Mouse (Mus musculus): ENCODE results near the gene Gm11127. TPM values are rescaled to one million over a fixed set of nuclear protein-coding genes. Genes with fewer than 3 reads are reported as not detected.
A peak's percentile ranks its signal among the peaks of the same experiment; 100 is the strongest.
"Not testable (repeated sequence)": the region's sequence is repeated elsewhere in the genome, so short reads cannot be mapped to it uniquely, and the experiment has no call there.

Gene Gm11127
- polyA plus RNA-seq, 2 experiments: 0.03 TPM; not detected in 1

GRCm38 (mm10) chr17:36043286-36043685 is 14.9 kb downstream of the Gm11127 start:
- no peak for DNase-seq (ENCODE audit: low read depth in 3 of 3, low spot score in 3 of 3)
- 61% methylated on average over 3 of the region's 3 CpGs for WGBS (ENCODE audit: insufficient replicate concordance)
- H3K27me3 ChIP-seq (ENCODE audit: control insufficient read depth, insufficient read depth, low read length): no peaks in the 10 kb centered on the region
- peaks cover 0 to 5% of the 10 kb centered on the region in 2 experiments; a peak in 2 of 4 replicates for H3K4me1 ChIP-seq (replicated peaks; ENCODE audit: control insufficient read depth in 2 of 2, insufficient read depth in 2 of 2, low read length in 1 of 2)
- peak overlapping the region; percentile 56 to 86 for H3K4me3 ChIP-seq (ENCODE audit: insufficient read depth in 1 of 2, low read depth in 2 of 2, low read length in 2 of 2)
- peak overlapping the region; percentile 74 for H3K4me2 ChIP-seq (ENCODE audit: low read depth)
- peak overlapping the region; percentile 58 for H3K9ac ChIP-seq (replicated peaks)
- TF ChIP-seq EP300 (IDR thresholded peaks at IDR 0.05; ENCODE audit: low read depth) (no peak), CTCF (IDR thresholded peaks at IDR 0.05; ENCODE audit: low read depth) (no peak)
- no peak for ATAC-seq (ENCODE audit: insufficient read depth)
- H3K9me3 ChIP-seq (ENCODE audit: control insufficient read depth, low read length): no peaks in the 10 kb centered on the region
- no peaks in the 10 kb centered on the region for H3K36me3 ChIP-seq (replicated peaks; ENCODE audit: control insufficient read depth, insufficient read depth, low read depth)
- H3K27ac ChIP-seq: no peak overlapping the region; the same call in 1 of the 2 replicates

- peak; percentile 90 for ATAC-seq (ENCODE audit: insufficient read depth)
- Histone ChIP-seq H3K4me2 (ENCODE audit: low read depth) (peak within 1 kb of the TSS; percentile 74), H3K4me3 (ENCODE audit: insufficient read depth in 1 of 2, low read depth in 2 of 2, low read length in 2 of 2) (peak within 1 kb of the TSS; percentile 56 to 86), H3K27ac (peak within 1 kb of the TSS; percentile 18; the same call in 1 of the 2 replicates), H3K9ac (replicated peaks) (peak within 1 kb of the TSS; percentile 58)
- not testable (repeated sequence) for H3K27me3 ChIP-seq (ENCODE audit: control insufficient read depth, insufficient read depth, low read length); H3K36me3 ChIP-seq (replicated peaks; ENCODE audit: control insufficient read depth, insufficient read depth, low read depth); H3K4me1 ChIP-seq (replicated peaks; ENCODE audit: control insufficient read depth in 2 of 2, insufficient read depth in 2 of 2, low read length in 1 of 2); H3K9me3 ChIP-seq (ENCODE audit: control insufficient read depth, low read length)
- peak; percentile 85 to 91 (median 89) for DNase-seq (ENCODE audit: low read depth in 3 of 3, low spot score in 3 of 3)
- WGBS (ENCODE audit: insufficient replicate concordance): 1% methylated on average over 12 of the region's 12 CpGs
Measured at GRCm38 (mm10) chr17:36042610-36043169, 15.5 kb downstream of the Gm11127 start, which contains the start of the genes H2-T22 and Gm6034. Gene H2-T22, minus strand, starts transcription at chr17:36042747. Gene Gm6034, plus strand, starts transcription at chr17:36042961.

- H3K36me3 ChIP-seq (replicated peaks; ENCODE audit: control insufficient read depth, insufficient read depth, low read depth); H3K4me1 ChIP-seq (replicated peaks; ENCODE audit: control insufficient read depth in 2 of 2, insufficient read depth in 2 of 2, low read length in 1 of 2); H3K27ac ChIP-seq; H3K27me3 ChIP-seq (ENCODE audit: control insufficient read depth, insufficient read depth, low read length); DNase-seq (ENCODE audit: low read depth in 3 of 3, low spot score in 3 of 3); H3K9me3 ChIP-seq (ENCODE audit: control insufficient read depth, low read length): not testable (repeated sequence)
- H3K4me3 ChIP-seq (ENCODE audit: insufficient read depth in 1 of 2, low read depth in 2 of 2, low read length in 2 of 2): peak overlapping the region; percentile 56 to 86
- WGBS (ENCODE audit: insufficient replicate concordance): 2% methylated on average over 19 of the region's 19 CpGs
- peak overlapping the region; percentile 58 for H3K9ac ChIP-seq (replicated peaks)
- H3K4me2 ChIP-seq (ENCODE audit: low read depth): peak overlapping the region; percentile 74
- peak; percentile 49 for ATAC-seq (ENCODE audit: insufficient read depth)
Measured at GRCm38 (mm10) chr17:36042055-36042454, 16.1 kb downstream of the Gm11127 start.

GRCm38 (mm10) chr17:36040604-36041003 is 17.6 kb downstream of the Gm11127 start:
- 67% methylated on average over 2 of the region's 2 CpGs for WGBS (ENCODE audit: insufficient replicate concordance)
- H3K4me3 ChIP-seq (ENCODE audit: insufficient read depth in 1 of 2, low read depth in 2 of 2, low read length in 2 of 2); H3K4me2 ChIP-seq (ENCODE audit: low read depth); H3K9ac ChIP-seq (replicated peaks); H3K27ac ChIP-seq; H3K27me3 ChIP-seq (ENCODE audit: control insufficient read depth, insufficient read depth, low read length); H3K36me3 ChIP-seq (replicated peaks; ENCODE audit: control insufficient read depth, insufficient read depth, low read depth); H3K4me1 ChIP-seq (replicated peaks; ENCODE audit: control insufficient read depth in 2 of 2, insufficient read depth in 2 of 2, low read length in 1 of 2); DNase-seq (ENCODE audit: low read depth in 3 of 3, low spot score in 3 of 3); H3K9me3 ChIP-seq (ENCODE audit: control insufficient read depth, low read length); ATAC-seq (ENCODE audit: insufficient read depth): not testable (repeated sequence)

- TF ChIP-seq CTCF (IDR thresholded peaks at IDR 0.05; ENCODE audit: low read depth): 0 out of 2 replicates have a peak, but pooled peaks have one; percentile 27
- H3K27me3 ChIP-seq (ENCODE audit: control insufficient read depth, insufficient read depth, low read length); H3K4me3 ChIP-seq (ENCODE audit: insufficient read depth in 1 of 2, low read depth in 2 of 2, low read length in 2 of 2); H3K4me1 ChIP-seq (replicated peaks; ENCODE audit: control insufficient read depth in 2 of 2, insufficient read depth in 2 of 2, low read length in 1 of 2); H3K4me2 ChIP-seq (ENCODE audit: low read depth); DNase-seq (ENCODE audit: low read depth in 3 of 3, low spot score in 3 of 3); H3K9ac ChIP-seq (replicated peaks); H3K36me3 ChIP-seq (replicated peaks; ENCODE audit: control insufficient read depth, insufficient read depth, low read depth); ATAC-seq (ENCODE audit: insufficient read depth); H3K27ac ChIP-seq; H3K9me3 ChIP-seq (ENCODE audit: control insufficient read depth, low read length): not testable (repeated sequence)
- 73% methylated on average over 13 of the region's 13 CpGs for WGBS (ENCODE audit: insufficient replicate concordance)
Measured at GRCm38 (mm10) chr17:36036126-36036525, 22.0 kb downstream of the Gm11127 start.

Measured in liver, embryonic 14.5 days (tissue).